Mouse (Mus musculus) forebrain, embryonic 13.5 days (tissue): ENCODE results near the gene Cox14. TPM values are rescaled to one million over a fixed set of nuclear protein-coding genes. Genes with fewer than 3 reads are reported as not detected.
"Not testable (repeated sequence)": the region's sequence is repeated elsewhere in the genome, so short reads cannot be mapped to it uniquely, and the experiment has no call there.

Experiments used
- ATAC-seq: fragments of 200-750 bp; cut with Nextera tagmentation; 2 replicates; pipeline ENCODE4 v1.8.0; 2017
- H3K27ac ChIP-seq: fragments of 300-500 bp; sonication (generic); 2 replicates; pipeline ENCODE4 v1.5.1; 2015; ENCODE audit warnings: inconsistent platforms, mild to moderate bottlenecking, moderate library complexity
- H3K27me3 ChIP-seq: fragments of 300-500 bp; sonication (generic); 2 replicates; pipeline ENCODE4 v1.6.1; 2015; ENCODE audit warnings: mild to moderate bottlenecking, inconsistent platforms
- H3K36me3 ChIP-seq: fragments of 300-500 bp; sonication (generic); 2 replicates; pipeline ENCODE4 v1.6.1; 2015; ENCODE audit warnings: mild to moderate bottlenecking, inconsistent platforms; ENCODE audit not compliant: poor library complexity, severe bottlenecking
- H3K4me1 ChIP-seq: fragments of 300-500 bp; sonication (generic); 2 replicates; pipeline ENCODE4 v1.6.1; 2015; ENCODE audit warnings: inconsistent platforms
- H3K4me2 ChIP-seq: fragments of 300-500 bp; sonication (generic); 2 replicates; pipeline ENCODE4 v1.6.1; 2015; ENCODE audit warnings: inconsistent platforms, mild to moderate bottlenecking, moderate library complexity
- H3K4me3 ChIP-seq: fragments of 300-500 bp; sonication (generic); 2 replicates; pipeline ENCODE4 v1.5.1; 2015; ENCODE audit warnings: mild to moderate bottlenecking, inconsistent platforms
- H3K9ac ChIP-seq: fragments of 300-500 bp; sonication (generic); 2 replicates; pipeline ENCODE4 v1.6.1; 2015; ENCODE audit warnings: mild to moderate bottlenecking, inconsistent platforms
- H3K9me3 ChIP-seq: fragments of 300-500 bp; sonication (generic); replicated peaks from 2 replicates; pipeline ENCODE4 v1.6.1; 2016; ENCODE audit warnings: inconsistent platforms
- WGBS: fragments of 180-500 bp; shearing (Covaris S2); methylation state at CpG from one replicate; pipeline ENCODE4 v1.1.7; 2015; 5-methylcytosine and 5-hydroxymethylcytosine counted together
- polyA plus RNA-seq: library from polyadenylated mRNA; unstranded; fragments of >200 nt; fragmentation: Nextera tagmentation; extraction: Ambion mirVana; gene quantifications from 2 replicates; pipeline ENCODE4 v1.2.1, GENCODE M21; 2015

Cox14 gene
- polyA plus RNA-seq, 1 experiment from 2014 or later = 190 TPM

DNA sequence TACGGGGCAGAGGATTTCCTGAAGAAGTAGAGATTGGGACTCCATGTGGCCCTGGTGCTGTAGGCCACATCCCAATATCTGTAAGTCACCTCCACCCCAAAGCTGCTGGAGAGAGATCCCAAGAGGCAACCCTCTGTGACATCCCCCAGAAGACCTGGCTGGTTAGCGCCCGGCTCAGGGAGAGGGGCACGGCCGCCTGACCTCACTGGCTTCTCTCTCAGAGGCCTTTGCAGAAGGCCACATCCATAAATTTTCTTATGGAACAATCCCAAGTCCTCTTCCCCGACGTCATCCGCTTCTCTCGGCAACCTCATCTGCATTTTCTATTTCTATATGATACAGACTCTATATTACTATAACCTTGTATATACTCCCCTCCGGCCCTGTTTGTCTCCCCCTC lies 25.7 kb upstream of the Cox14 start:
- H3K4me2 ChIP-seq = no peak overlapping the region
- no peaks in the 10 kb centered on the region for H3K9me3 ChIP-seq
- H3K27ac ChIP-seq = no peak overlapping the region
- H3K9ac ChIP-seq = no peak overlapping the region
- peaks cover 32% of the 10 kb centered on the region for H3K4me1 ChIP-seq
- H3K27me3 ChIP-seq = peaks cover 19% of the 10 kb centered on the region; the same call in 1 of the 2 replicates
- peaks cover 38% of the 10 kb centered on the region for H3K36me3 ChIP-seq
- H3K4me3 ChIP-seq = no peak overlapping the region
- WGBS = 87% methylated on average over 10 of the region's 10 CpGs
- ATAC-seq = no peak

- Histone ChIP-seq H3K9ac (no peak overlapping the region), H3K4me1 (peaks cover 30% of the 10 kb centered on the region), H3K4me2 (no peak overlapping the region), H3K9me3 (no peaks in the 10 kb centered on the region), H3K36me3 (peaks cover 41% of the 10 kb centered on the region), H3K27ac (no peak overlapping the region), H3K4me3 (no peak overlapping the region), H3K27me3 (peaks cover 19% of the 10 kb centered on the region; the same call in 1 of the 2 replicates)
- ATAC-seq = no peak
- 89% methylated on average over 18 of the region's 18 CpGs for WGBS
Measured at GRCm38 (mm10) chr15:99700219-99701106, 25.0 kb upstream of the Cox14 start.

- H3K9ac ChIP-seq = peak overlapping the region; percentile 97
- not testable (repeated sequence) for ATAC-seq, H3K9me3 ChIP-seq
- H3K27ac ChIP-seq = peak overlapping the region; percentile 96
- peaks cover 48% of the 10 kb centered on the region for H3K36me3 ChIP-seq
- H3K4me2 ChIP-seq = peak overlapping the region; percentile 93
- 49% methylated on average over 16 of the region's 16 CpGs for WGBS
- H3K4me3 ChIP-seq = peak overlapping the region; percentile 84
- H3K27me3 ChIP-seq = peaks cover 19% of the 10 kb centered on the region; the same call in 1 of the 2 replicates
- peaks cover 30% of the 10 kb centered on the region for H3K4me1 ChIP-seq
Measured at GRCm38 (mm10) chr15:99701640-99701998, 23.8 kb upstream of the Cox14 start.

GRCm38 (mm10) chr15:99701999-99702900 lies 23.2 kb upstream of the Cox14 start, which contains the start of gene Smarcd1:
Gene Smarcd1, plus strand, starts transcription at chr15:99702129.
- H3K9me3 ChIP-seq = no peaks in the 10 kb centered on the region
- H3K4me1 ChIP-seq = peaks cover 30% of the 10 kb centered on the region
- H3K4me2 ChIP-seq = peak within 1 kb of the TSS; percentile 93
- ATAC-seq = peak; percentile 98
- peak within 1 kb of the TSS; percentile 96 for H3K27ac ChIP-seq
- peaks cover 48% of the 10 kb centered on the region for H3K36me3 ChIP-seq
- peak within 1 kb of the TSS; percentile 84 for H3K4me3 ChIP-seq
- peak within 1 kb of the TSS; percentile 97 for H3K9ac ChIP-seq
- peaks cover 14% of the 10 kb centered on the region; the same call in 1 of the 2 replicates for H3K27me3 ChIP-seq
- 1% methylated on average over 57 of the region's 71 CpGs for WGBS

DNA sequence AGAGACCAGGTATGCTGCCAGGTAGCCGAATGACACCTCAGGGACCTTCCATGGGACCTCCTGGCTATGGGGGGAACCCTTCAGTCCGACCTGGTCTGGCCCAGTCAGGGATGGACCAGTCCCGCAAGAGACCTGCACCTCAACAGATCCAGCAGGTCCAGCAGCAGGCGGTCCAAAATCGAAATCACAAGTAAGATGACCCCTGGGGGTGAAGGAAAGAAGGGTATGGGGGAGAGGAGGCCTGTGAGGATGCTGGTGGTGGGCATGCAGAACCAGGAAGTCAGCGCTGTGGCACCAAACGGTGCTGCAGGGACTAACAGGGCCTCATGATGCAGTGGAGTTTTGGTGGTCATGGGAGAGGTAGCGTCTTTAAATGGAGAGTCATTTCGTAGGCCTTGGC lies 22.3 kb upstream of the Cox14 start:
- H3K9ac ChIP-seq = peak overlapping the region; percentile 97
- H3K9me3 ChIP-seq = no peaks in the 10 kb centered on the region
- 66% methylated on average over 9 of the region's 9 CpGs for WGBS
- peak overlapping the region; percentile 84 for H3K4me3 ChIP-seq
- no peak for ATAC-seq
- peaks cover 51% of the 10 kb centered on the region for H3K36me3 ChIP-seq
- peak overlapping the region; percentile 93 for H3K4me2 ChIP-seq
- H3K27ac ChIP-seq = peak overlapping the region; percentile 96
- H3K4me1 ChIP-seq = peaks cover 30% of the 10 kb centered on the region
- H3K27me3 ChIP-seq = peaks cover 5% of the 10 kb centered on the region; the same call in 1 of the 2 replicates

DNA sequence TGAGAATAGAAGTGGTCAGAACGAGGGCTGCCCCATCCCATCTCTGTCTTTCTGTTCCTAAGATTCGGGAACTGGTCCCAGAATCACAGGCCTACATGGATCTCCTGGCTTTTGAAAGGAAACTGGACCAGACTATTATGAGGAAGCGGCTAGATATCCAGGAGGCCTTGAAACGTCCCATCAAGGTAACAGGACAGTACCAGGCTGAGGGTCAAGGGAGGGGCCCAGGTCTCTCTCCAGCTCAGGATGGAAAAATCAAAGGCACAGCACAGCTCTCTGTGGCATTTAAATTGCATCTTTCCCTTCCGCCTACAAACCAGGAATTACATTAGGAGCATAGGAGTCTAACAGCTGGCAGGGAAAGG lies 21.8 kb upstream of the Cox14 start:
- no peak for ATAC-seq
- Histone ChIP-seq H3K4me2 (peak overlapping the region; percentile 93), H3K4me1 (peaks cover 29% of the 10 kb centered on the region), H3K9me3 (no peaks in the 10 kb centered on the region), H3K27ac (peak overlapping the region; percentile 96), H3K27me3 (peaks cover 3% of the 10 kb centered on the region; the same call in 1 of the 2 replicates), H3K9ac (peak overlapping the region; percentile 97), H3K36me3 (peaks cover 53% of the 10 kb centered on the region), H3K4me3 (peak overlapping the region; percentile 84)
- 59% methylated on average over 5 of the region's 5 CpGs for WGBS

DNA sequence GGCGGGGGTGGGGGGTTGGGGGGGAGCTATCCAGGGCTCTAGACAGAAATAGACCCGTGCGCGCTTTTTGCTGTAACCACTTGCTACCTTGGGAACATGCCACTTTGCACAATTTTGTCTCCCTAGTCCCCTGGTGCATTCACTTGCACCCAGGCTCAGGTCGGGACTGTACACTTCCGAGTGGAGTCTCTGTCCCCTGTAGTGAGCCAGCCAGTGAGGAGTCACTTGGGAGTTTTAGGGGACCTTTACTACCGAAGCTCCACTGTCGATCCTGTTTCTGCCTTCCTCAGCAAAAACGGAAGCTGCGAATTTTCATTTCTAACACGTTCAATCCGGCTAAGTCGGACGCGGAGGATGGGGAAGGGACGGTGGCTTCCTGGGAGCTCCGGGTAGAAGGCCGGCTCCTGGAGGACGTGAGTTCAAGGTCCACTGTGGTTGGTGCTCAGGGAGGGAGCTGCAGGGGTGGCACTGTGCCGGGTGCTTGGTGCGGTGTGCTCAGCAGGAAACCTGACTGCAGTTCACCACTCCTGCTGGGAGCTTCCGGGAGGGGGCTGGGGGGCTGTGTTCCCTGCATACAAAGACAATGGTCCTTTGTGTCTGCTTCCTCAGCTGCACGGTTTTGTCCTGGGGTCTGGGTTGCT lies 21.3 kb upstream of the Cox14 start:
- Histone ChIP-seq H3K9ac (peak overlapping the region; percentile 97), H3K36me3 (peaks cover 53% of the 10 kb centered on the region), H3K4me2 (peak overlapping the region; percentile 93), H3K27ac (peak overlapping the region; percentile 96), H3K27me3 (no peaks in the 10 kb centered on the region), H3K4me1 (peaks cover 25% of the 10 kb centered on the region), H3K9me3 (no peaks in the 10 kb centered on the region), H3K4me3 (peak overlapping the region; percentile 84)
- ATAC-seq = no peak
- 30% methylated on average over 23 of the region's 23 CpGs for WGBS

GRCm38 (mm10) chr15:99704881-99705280 lies 20.5 kb upstream of the Cox14 start:
- Histone ChIP-seq H3K4me2 (peak overlapping the region; percentile 93), H3K4me3 (peak overlapping the region; percentile 84), H3K9me3 (no peaks in the 10 kb centered on the region), H3K4me1 (peaks cover 25% of the 10 kb centered on the region), H3K9ac (peak overlapping the region; percentile 97), H3K27me3 (no peaks in the 10 kb centered on the region), H3K27ac (peak overlapping the region; percentile 96), H3K36me3 (peaks cover 61% of the 10 kb centered on the region)
- ATAC-seq = no peak
- 35% methylated on average over 7 of the region's 7 CpGs for WGBS

- no peaks in the 10 kb centered on the region for H3K9me3 ChIP-seq
- ATAC-seq = no peak
- WGBS = 63% methylated on average over 11 of the region's 11 CpGs
- H3K4me2 ChIP-seq = peak within 1 kb of the TSS; percentile 93
- H3K27me3 ChIP-seq = no peaks in the 10 kb centered on the region
- H3K27ac ChIP-seq = peak within 1 kb of the TSS; percentile 96
- peaks cover 67% of the 10 kb centered on the region for H3K36me3 ChIP-seq
- peak within 1 kb of the TSS; percentile 84 for H3K4me3 ChIP-seq
- H3K9ac ChIP-seq = peak within 1 kb of the TSS; percentile 97
- peaks cover 25% of the 10 kb centered on the region for H3K4me1 ChIP-seq
Measured at GRCm38 (mm10) chr15:99705440-99706048, 19.9 kb upstream of the Cox14 start, which contains the start of gene Gm17349. Gene Gm17349, minus strand, starts transcription at chr15:99705490.

DNA sequence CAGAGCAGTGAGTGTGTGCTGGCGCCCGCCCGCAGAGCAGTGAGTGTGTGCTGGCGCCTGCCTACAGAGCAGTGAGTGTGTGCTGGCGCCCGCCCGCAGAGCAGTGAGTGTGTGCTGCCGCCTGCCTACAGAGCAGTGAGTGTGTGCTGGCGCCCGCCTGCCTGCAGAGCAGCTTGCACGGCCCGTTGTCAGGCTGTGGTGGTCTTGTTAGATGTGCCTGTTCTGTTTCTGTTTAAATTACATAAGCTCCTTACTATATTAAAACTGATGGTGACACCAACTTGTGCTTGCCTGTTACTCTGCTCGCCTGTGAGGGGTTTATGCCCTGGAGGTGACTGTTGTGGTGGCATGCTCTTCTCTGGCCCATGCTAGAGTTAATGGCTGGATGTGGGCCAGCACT lies 17.2 kb upstream of the Cox14 start:
- ATAC-seq = no peak
- Histone ChIP-seq H3K9ac (no peak overlapping the region), H3K4me2 (no peak overlapping the region), H3K36me3 (peaks cover 93% of the 10 kb centered on the region), H3K27ac (no peak overlapping the region), H3K9me3 (no peaks in the 10 kb centered on the region), H3K27me3 (no peaks in the 10 kb centered on the region), H3K4me3 (no peak overlapping the region), H3K4me1 (peaks cover 19% of the 10 kb centered on the region)
- WGBS = 93% methylated on average over 13 of the region's 13 CpGs
